Comparison of ENCODE assay signal across 9 mouse cellular contexts in genomic region chr5:132653694-132654300, GRCm38 (mm10).
DNase-seq lines count a peak whose midpoint lies in the region; ATAC-seq lines count a peak whose summit lies in the region.
"Had no signal": no experiment of that assay in that cellular context is flagged by ENCODE, and none has a peak within 500 bp of the region (broad histone marks: within the 10 kb centered on the region; RNA-seq: fewer than 3 reads in every experiment).

No protein-coding gene starts in this region.

- no peaks in the 10 kb centered on the region for H3K4me1 ChIP-seq in embryonic facial prominence, embryonic 11.5 days (ENCODE audit: control insufficient read depth, insufficient read depth, low read length)
- H3K4me1 ChIP-seq in lung, embryonic 15.5 days = peaks cover 5% of the 10 kb centered on the region; the same call in 1 of the 2 replicates
- H3K4me1 ChIP-seq: liver, embryonic 15.5 days had no signal

- ATAC-seq in embryonic facial prominence, embryonic 11.5 days (replicated peaks; ENCODE audit: insufficient number of reproducible peaks, low FRiP score, low TSS enrichment, low read depth) = peak; percentile 76; the same call in 1 of the 2 replicates
- peak; percentile 72; the same call in 1 of the 2 replicates for ATAC-seq in lung, embryonic 15.5 days (ENCODE audit: borderline replicate concordance, extremely low read depth, low FRiP score, low TSS enrichment)

- no peaks in the 10 kb centered on the region for H3K27me3 ChIP-seq in embryonic facial prominence, embryonic 11.5 days (ENCODE audit: control insufficient read depth, insufficient read depth, low read length)
- H3K27me3 ChIP-seq in lung, embryonic 15.5 days = no peaks in the 10 kb centered on the region
- H3K27me3 ChIP-seq: liver, embryonic 15.5 days had no signal

- no peak overlapping the region for H3K4me2 ChIP-seq in embryonic facial prominence, embryonic 11.5 days (ENCODE audit: low read depth, low read length)
- H3K4me2 ChIP-seq in lung, embryonic 15.5 days = no peak overlapping the region
- H3K4me2 ChIP-seq: liver, embryonic 15.5 days had no signal

- H3K9me3 ChIP-seq in embryonic facial prominence, embryonic 11.5 days (replicated peaks; ENCODE audit: control insufficient read depth, low read length) = no peaks in the 10 kb centered on the region
- H3K9me3 ChIP-seq in lung, embryonic 15.5 days = no peaks in the 10 kb centered on the region
- H3K9me3 ChIP-seq: liver, embryonic 15.5 days had no signal

- no peak overlapping the region for H3K27ac ChIP-seq in embryonic facial prominence, embryonic 11.5 days (replicated peaks; ENCODE audit: low read depth, low read length)
- no peak overlapping the region for H3K27ac ChIP-seq in lung, embryonic 15.5 days
- H3K27ac ChIP-seq: liver, embryonic 15.5 days had no signal

- H3K9ac ChIP-seq in embryonic facial prominence, embryonic 11.5 days (replicated peaks; ENCODE audit: low read length) = no peak overlapping the region
- H3K9ac ChIP-seq in lung, embryonic 15.5 days = no peak overlapping the region
- H3K9ac ChIP-seq: liver, embryonic 15.5 days had no signal

- intact Hi-C loops in left cerebral cortex, postnatal 4 days (cut with DNase I) = no loop called here

- H3K36me3 ChIP-seq in embryonic facial prominence, embryonic 11.5 days (replicated peaks; ENCODE audit: control insufficient read depth, insufficient read depth, low read depth, low read length) = no peaks in the 10 kb centered on the region
- H3K36me3 ChIP-seq in lung, embryonic 15.5 days = no peaks in the 10 kb centered on the region
- H3K36me3 ChIP-seq: liver, embryonic 15.5 days had no signal

- H3K4me3 ChIP-seq in embryonic facial prominence, embryonic 11.5 days (ENCODE audit: low read depth, low read length) = no peak overlapping the region
- H3K4me3 ChIP-seq in lung, embryonic 15.5 days = no peak overlapping the region
- H3K4me3 ChIP-seq: liver, embryonic 15.5 days had no signal

- DNase-seq in cerebellum, postnatal 10 days = peak; percentile 23 to 40
- no peak for DNase-seq in cerebellum, adult 9-10 months
- peak; percentile 20 for DNase-seq in left cerebral cortex, postnatal 4 days
- no peak for DNase-seq in left cerebral cortex, adult 8-10 months (ENCODE audit: low spot score in 2 of 2)
- peak; percentile 38 for DNase-seq in embryonic facial prominence, embryonic 11.5 days (ENCODE audit: low spot score)
- no peak for DNase-seq in spleen, adult 12 weeks (ENCODE audit: low spot score)
- no peak for DNase-seq in layer of hippocampus, adult 9-10 months (ENCODE audit: low spot score)

- 29% methylated on average over 6 of the region's 6 CpGs for WGBS in embryonic facial prominence, embryonic 11.5 days
- 25% methylated on average over 6 of the region's 6 CpGs for WGBS in lung, embryonic 15.5 days

Comparison
In these comparisons a context has a peak if more than half of its experiments do, and no peak if none do; other contexts are left out.
1. DNase-seq: peak in cerebellum, postnatal 10 days (2 of 2), left cerebral cortex, postnatal 4 days (single experiment) and embryonic facial prominence, embryonic 11.5 days (single experiment); none in cerebellum, adult 9-10 months (single experiment), left cerebral cortex, adult 8-10 months (0 of 2), spleen, adult 12 weeks (single experiment) and layer of hippocampus, adult 9-10 months (single experiment).